8 mouse cellular contexts compared by ENCODE assay signal in the genomic region with DNA sequence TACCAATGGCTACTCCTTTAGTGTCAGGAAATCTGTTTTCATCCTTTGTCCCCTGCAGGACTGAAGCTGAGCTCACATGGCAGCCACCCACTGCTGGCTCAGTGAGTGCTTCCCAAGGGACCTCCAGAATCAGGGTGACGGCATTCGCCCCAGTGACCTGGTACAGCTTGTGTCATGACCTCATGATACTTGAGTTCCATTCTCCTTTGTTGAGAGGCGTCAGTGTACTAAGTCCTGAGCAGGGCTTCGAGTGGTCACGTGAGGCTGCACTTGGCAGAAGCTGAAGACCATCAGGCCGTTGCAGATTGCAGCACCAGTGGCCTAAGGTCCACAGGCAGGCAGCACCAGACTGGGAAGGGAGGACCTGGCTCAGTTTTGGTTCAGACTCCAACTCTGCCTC.
DNase-seq lines count a peak whose midpoint lies in the region; ATAC-seq lines count a peak whose summit lies in the region.
"Had no signal": no experiment of that assay in that cellular context is flagged by ENCODE, and none has a peak within 500 bp of the region (broad histone marks: within the 10 kb centered on the region; RNA-seq: fewer than 3 reads in every experiment).

No protein-coding gene starts in this region.

- H3K27me3 ChIP-seq in limb, embryonic 15.5 days: no peaks in the 10 kb centered on the region
- H3K27me3 ChIP-seq: heart, embryonic 13.5 days had no signal

- peak; percentile 66 to 84 for DNase-seq in layer of hippocampus, adult 8-10 months (ENCODE audit: low spot score in 2 of 2)
- DNase-seq in layer of hippocampus, adult 9-10 months (ENCODE audit: low spot score): no peak
- DNase-seq in cerebellum, adult 9-11 months: peak; percentile 85
- peak; percentile 71 for DNase-seq in heart, adult 8-10 months (ENCODE audit: low spot score)
- DNase-seq in thymus, postnatal 10 days (ENCODE audit: low spot score in 2 of 2): no peak
- DNase-seq in urinary bladder, adult 18-20 months (ENCODE audit: low spot score in 2 of 2): no peak

- no peak overlapping the region for H3K9ac ChIP-seq in limb, embryonic 15.5 days
- H3K9ac ChIP-seq: heart, embryonic 13.5 days had no signal

- H3K36me3 ChIP-seq in limb, embryonic 15.5 days: no peaks in the 10 kb centered on the region
- H3K36me3 ChIP-seq: heart, embryonic 13.5 days had no signal

- no peaks in the 10 kb centered on the region for H3K9me3 ChIP-seq in limb, embryonic 15.5 days
- H3K9me3 ChIP-seq: heart, embryonic 13.5 days had no signal

- H3K27ac ChIP-seq in limb, embryonic 15.5 days: peak overlapping the region; percentile 57
- H3K27ac ChIP-seq: heart, embryonic 13.5 days had no signal

- H3K4me1 ChIP-seq in limb, embryonic 15.5 days: peaks cover 26% of the 10 kb centered on the region

- no peak overlapping the region for H3K4me3 ChIP-seq in limb, embryonic 15.5 days
- H3K4me3 ChIP-seq: heart, embryonic 13.5 days had no signal

- no peak overlapping the region for H3K4me2 ChIP-seq in limb, embryonic 15.5 days
- H3K4me2 ChIP-seq: heart, embryonic 13.5 days had no signal

- no peak for ATAC-seq in limb, embryonic 15.5 days (ENCODE audit: insufficient number of reproducible peaks, low FRiP score, low TSS enrichment, low read depth)

- 72% methylated on average over 6 of the region's 6 CpGs for WGBS in limb, embryonic 15.5 days

Comparison
In these comparisons a context has a peak if more than half of its experiments do, and no peak if none do; other contexts are left out.
1. DNase-seq: peak in layer of hippocampus, adult 8-10 months (2 of 2), cerebellum, adult 9-11 months (single experiment) and heart, adult 8-10 months (single experiment); none in layer of hippocampus, adult 9-10 months (single experiment), thymus, postnatal 10 days (0 of 2) and urinary bladder, adult 18-20 months (0 of 2).